Mouse (Mus musculus): ENCODE data around the gene Fam92b.

DNA sequence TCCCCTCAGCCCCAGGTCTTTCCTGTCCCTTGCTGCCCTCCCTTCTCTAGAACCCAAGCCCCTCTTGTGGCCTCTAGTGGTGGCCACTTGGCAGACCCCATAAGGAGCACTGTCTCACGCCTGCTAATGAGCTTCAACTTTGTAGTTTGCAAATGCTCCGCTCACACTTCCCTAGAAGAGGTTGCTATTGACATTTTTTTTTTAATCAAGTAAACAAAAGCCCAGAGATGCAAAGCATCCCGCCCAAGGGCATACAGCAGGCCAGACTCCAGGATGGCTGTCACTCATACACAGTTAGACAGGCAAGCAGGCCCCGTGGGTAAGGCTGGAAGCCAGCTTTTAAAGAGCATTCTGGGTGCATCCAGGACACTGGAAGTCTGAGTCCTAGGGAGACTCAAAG is 661 bp downstream of the Fam92b start:
- TF ChIP-seq CTCF (IDR thresholded peaks at IDR 0.05; ENCODE audit: insufficient read depth, low read depth, low read length) (no peak), POLR2A (IDR thresholded peaks at IDR 0.05; ENCODE audit: insufficient read depth, low read depth, low read length) (no peak)
